In genomic region chr11:69917379-69917948, GRCm38 (mm10) we compare ENCODE assay signal across 1 mouse cellular context.
TF ChIP-seq lines count a peak whose summit lies in the region.

No protein-coding gene starts in this region.

TF ChIP-seq in MEL, 35 proteins besides CTCF, POLR2A, EP300 and RAD21:
- TF ChIP-seq ZMIZ1 (IDR thresholded peaks at IDR 0.05; ENCODE audit: low read depth, low read length) (0 out of 2 replicates have a peak, but pooled peaks have one; percentile 53), USF1 (IDR thresholded peaks at IDR 0.05; ENCODE audit: low read depth, low read length) (no peak), SIN3A (IDR thresholded peaks at IDR 0.05; ENCODE audit: low read length) (peak; percentile 34; the same call in 1 of the 2 replicates), JUND (IDR thresholded peaks at IDR 0.05; ENCODE audit: low read depth, low read length) (no peak)
